Mouse (Mus musculus) lung, postnatal 0 days (tissue): ENCODE results near the gene Kidins220.

Experiments
- CTCF ChIP-seq: IDR thresholded peaks from 2 replicates; pipeline ENCODE4 v1.5.1; 2016; ENCODE audit warnings: antibody characterized with exemption, mild to moderate bottlenecking
- EP300 ChIP-seq: IDR thresholded peaks from 2 replicates; pipeline ENCODE4 v1.6.1; 2016; ENCODE audit warnings: antibody characterized with exemption, mild to moderate bottlenecking, control low read depth

- TF ChIP-seq EP300, result no peak
- TF ChIP-seq CTCF, result no peak
Measured at GRCm38 (mm10) chr12:25110682-25111078, 136.0 kb downstream of the Kidins220 start.
